Mouse (Mus musculus): Measurements from ENCODE around the gene Primpol. TPM values are rescaled to one million over a fixed set of nuclear protein-coding genes. Genes with fewer than 3 reads are reported as not detected.

Primpol gene
- total RNA-seq, 1 experiment from 2014 or later, result 13.9 TPM

Other genes starting within 250 kb of the Primpol start
- 70.3 and 103 TPM in 2 replicates for gene Acsl1, start 146.2 kb downstream of the Primpol start, total RNA-seq (2017)
- gene Cenpu, start 65.2 kb downstream of the Primpol start, total RNA-seq (2017), result 56.1 and 86.5 TPM in 2 replicates
- 191 and 192 TPM in 2 replicates for gene Casp3, start 79 bp upstream of the Primpol start, total RNA-seq (2017)
- gene Irf2, start 122.5 kb upstream of the Primpol start, total RNA-seq (2017), result 43.9 and 60.4 TPM in 2 replicates

Measured in common myeloid progenitor, adult 5-6 weeks (primary cell).